In the genomic region with DNA sequence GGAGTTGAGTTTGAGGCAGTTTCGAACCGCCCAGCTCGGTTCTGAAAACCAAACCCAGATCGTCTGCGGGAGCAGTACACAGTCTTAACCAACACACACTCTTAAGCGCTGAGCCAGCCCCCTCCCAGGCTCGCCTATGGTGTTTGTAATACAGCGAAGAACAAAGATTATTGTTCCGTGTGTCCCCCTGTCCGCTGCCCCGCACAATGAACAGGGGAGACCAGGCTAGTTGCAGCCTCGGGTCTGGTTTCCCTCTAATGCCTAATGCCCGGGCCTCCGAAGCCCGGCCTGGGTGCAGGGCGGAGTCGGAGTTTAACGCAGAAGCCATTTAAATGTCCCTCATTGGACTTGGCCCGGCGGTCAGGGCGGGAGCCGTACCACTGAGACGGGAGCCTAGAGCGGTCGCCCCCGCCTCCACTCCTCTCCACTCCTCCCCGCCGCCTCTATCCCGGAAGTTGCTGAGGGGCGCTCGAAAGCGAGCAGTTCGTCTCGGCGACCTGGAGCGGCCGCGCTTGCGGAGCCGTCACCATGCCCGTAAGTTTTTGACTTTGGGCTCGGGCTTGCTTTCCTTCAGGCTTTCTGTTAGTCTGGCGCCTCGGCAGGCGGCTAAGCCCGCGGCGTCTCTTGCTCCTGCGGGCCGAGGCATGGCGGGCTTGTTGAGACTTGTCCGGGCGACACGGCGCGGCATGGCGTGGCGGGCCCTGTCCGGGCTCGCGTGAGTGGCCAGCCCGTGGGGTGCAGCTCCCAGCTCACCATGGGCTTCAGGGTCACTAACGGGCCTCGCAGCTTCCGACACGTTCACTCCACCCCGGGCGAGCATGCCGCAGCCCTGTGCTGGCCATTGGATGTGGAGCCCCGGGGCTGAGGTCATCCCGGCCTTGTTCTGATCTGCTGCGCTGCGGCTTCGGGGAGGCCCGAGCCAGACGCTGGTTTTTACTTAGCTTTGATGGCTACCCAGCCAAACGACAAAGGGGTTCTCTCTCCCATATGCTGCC, we compare ENCODE assay signal across 8 mouse cellular contexts. TPM values are rescaled to one million over a fixed set of nuclear protein-coding genes. Genes with fewer than 3 reads are reported as not detected.
DNase-seq lines count a peak whose midpoint lies in the region; ATAC-seq lines count a peak whose summit lies in the region.

A gene (plus strand): TSS at position 440 of the 995 bp plus-strand sequence.

- H3K4me2 ChIP-seq in hindbrain, embryonic 15.5 days: peak within 1 kb of the TSS; percentile 71

- H3K4me3 ChIP-seq in hindbrain, embryonic 15.5 days: peak within 1 kb of the TSS; percentile 64

- peak; percentile 92 for DNase-seq in T-cell, adult 2 months (ENCODE audit: low spot score)
- DNase-seq in cerebellum, postnatal 36 days: peak; percentile 92 to 94
- DNase-seq in frontal cortex, postnatal 36 days (ENCODE audit: low spot score in 2 of 2): peak; percentile 87 to 92
- peak; percentile 81 for DNase-seq in left cerebral cortex, adult 11 months (ENCODE audit: low spot score)
- peak; percentile 96 to 97 for DNase-seq in lung, postnatal 4 days
- DNase-seq in retina, postnatal 7 days (ENCODE audit: low read depth, low spot score): peak; percentile 90
- peak; percentile 93 for DNase-seq in urinary bladder, adult 2 months (ENCODE audit: low spot score)

- WGBS in hindbrain, embryonic 15.5 days: under 1% methylated on average over 77 of the region's 77 CpGs

- no peaks in the 10 kb centered on the region for H3K9me3 ChIP-seq in hindbrain, embryonic 15.5 days

- H3K27me3 ChIP-seq in hindbrain, embryonic 15.5 days: no peaks in the 10 kb centered on the region

- peaks cover 12% of the 10 kb centered on the region for H3K4me1 ChIP-seq in hindbrain, embryonic 15.5 days (replicated peaks)

- peak within 1 kb of the TSS; percentile 93 for H3K27ac ChIP-seq in hindbrain, embryonic 15.5 days (replicated peaks)

- ATAC-seq in hindbrain, embryonic 15.5 days (ENCODE audit: low FRiP score, low read depth): peak; percentile 98

- H3K9ac ChIP-seq in hindbrain, embryonic 15.5 days: peak within 1 kb of the TSS; percentile 70

- peaks cover 8% of the 10 kb centered on the region for H3K36me3 ChIP-seq in hindbrain, embryonic 15.5 days

RNA-seq across cellular contexts. Expression of the gene that starts here (rescaled TPM):
- 237 and 266 TPM in 2 replicates for polyA plus RNA-seq in hindbrain, embryonic 15.5 days (2015; fragmentation: Nextera tagmentation; extraction: Ambion mirVana)
- 270 and 343 TPM in 2 replicates for polyA plus RNA-seq in urinary bladder, adult 2 months (2012; rRNA removed)

Comparison
In these comparisons a context has a peak if more than half of its experiments do, and no peak if none do; other contexts are left out.
1. Peak in every context shown above with its lines: DNase-seq, ATAC-seq, H3K4me3 ChIP-seq and H3K27ac ChIP-seq.